Mouse (Mus musculus) mouse trophoblast stem cell (cell line): ENCODE results near the gene Cln6.
"Not testable (repeated sequence)": the region's sequence is repeated elsewhere in the genome, so short reads cannot be mapped to it uniquely, and the experiment has no call there.

Experiments used
- in situ Hi-C, 2 experiments: fragments of 300-500 bp; cut with MseI, MboI; formaldehyde crosslinking; loops; 2 replicates in 1 of 2; 3 replicates in 1 of 2; pipeline ENCODE4 v1.15.1; 2025

The Cln6 gene

GRCm38 (mm10) chr9:62838506-62839171 lies at the start of gene Cln6:
Gene Cln6 (plus strand): TSS chr9:62838785.
- in situ Hi-C loops, result no loop called here

GRCm38 (mm10) chr9:62789856-62790255 lies 48.7 kb upstream of the Cln6 start:
- in situ Hi-C loops, result no loop called here

GRCm38 (mm10) chr9:62799218-62799617 lies 39.4 kb upstream of the Cln6 start:
- in situ Hi-C loops, result not testable (repeated sequence)

GRCm38 (mm10) chr9:62810095-62810494 lies 28.5 kb upstream of the Cln6 start:
- in situ Hi-C loops, result no loop called here

GRCm38 (mm10) chr9:62810543-62811515 lies 27.8 kb upstream of the Cln6 start:
- in situ Hi-C loops, result no loop called here

GRCm38 (mm10) chr9:62811516-62812121 lies 27.0 kb upstream of the Cln6 start, which contains the start of gene Fem1b:
Gene Fem1b (minus strand): TSS chr9:62811934.
- in situ Hi-C loops, result no loop called here

- in situ Hi-C loops, result no loop called here
These were observed 26.2 kb upstream of the Cln6 start for GRCm38 (mm10) chr9:62812216-62813049.

GRCm38 (mm10) chr9:62814751-62815150 lies 23.8 kb upstream of the Cln6 start:
- in situ Hi-C loops, result no loop called here

GRCm38 (mm10) chr9:62816323-62817098 lies 22.1 kb upstream of the Cln6 start:
- in situ Hi-C loops, result no loop called here

GRCm38 (mm10) chr9:62817099-62817571 lies 21.4 kb upstream of the Cln6 start:
- in situ Hi-C loops, result no loop called here

GRCm38 (mm10) chr9:62817828-62818614 lies 20.6 kb upstream of the Cln6 start:
- in situ Hi-C loops, result no loop called here

- in situ Hi-C loops, result no loop called here
These were observed 19.1 kb upstream of the Cln6 start for GRCm38 (mm10) chr9:62819494-62819893.

- in situ Hi-C loops, result not testable (repeated sequence)
These were observed 18.7 kb upstream of the Cln6 start for GRCm38 (mm10) chr9:62819910-62820309.

GRCm38 (mm10) chr9:62820829-62821228 lies 17.8 kb upstream of the Cln6 start:
- in situ Hi-C loops, result no loop called here

- in situ Hi-C loops, result no loop called here
These were observed 16.8 kb upstream of the Cln6 start for GRCm38 (mm10) chr9:62821811-62822210.

GRCm38 (mm10) chr9:62825791-62826393 lies 12.7 kb upstream of the Cln6 start:
- in situ Hi-C loops, result no loop called here

- in situ Hi-C loops, result no loop called here
These were observed 12.1 kb upstream of the Cln6 start for GRCm38 (mm10) chr9:62826456-62826855.

GRCm38 (mm10) chr9:62827939-62828652 lies 10.5 kb upstream of the Cln6 start:
- in situ Hi-C loops, result no loop called here
